Mouse (Mus musculus): ENCODE measurements around the gene Ctsa.

Ctsa gene

GRCm38 (mm10) chr2:164804533-164805331, 27.9 kb upstream of the Ctsa start, which contains the start of the genes Acot8 and Zswim3:
Gene Acot8, minus strand, starts transcription at chr2:164804882.
Gene Zswim3, plus strand, starts transcription at chr2:164805098.
- DNase-seq (ENCODE audit: low spot score), result peak; percentile 99

- no peak for DNase-seq (ENCODE audit: low spot score)
Measured at GRCm38 (mm10) chr2:164805332-164805718, 27.3 kb upstream of the Ctsa start.

GRCm38 (mm10) chr2:164806614-164807013, 26.1 kb upstream of the Ctsa start:
- no peak for DNase-seq (ENCODE audit: low spot score)

GRCm38 (mm10) chr2:164813557-164813956, 19.1 kb upstream of the Ctsa start:
- DNase-seq (ENCODE audit: low spot score), result no peak

- DNase-seq (ENCODE audit: low spot score), result no peak
Measured at GRCm38 (mm10) chr2:164815348-164815747, 17.3 kb upstream of the Ctsa start.

- no peak for DNase-seq (ENCODE audit: low spot score)
Measured at GRCm38 (mm10) chr2:164815821-164816220, 16.9 kb upstream of the Ctsa start.

GRCm38 (mm10) chr2:164817206-164817605, 15.5 kb upstream of the Ctsa start:
- no peak for DNase-seq (ENCODE audit: low spot score)

GRCm38 (mm10) chr2:164817703-164818102, 15.0 kb upstream of the Ctsa start:
- no peak for DNase-seq (ENCODE audit: low spot score)

GRCm38 (mm10) chr2:164821060-164821459, 11.6 kb upstream of the Ctsa start:
- DNase-seq (ENCODE audit: low spot score), result no peak

- DNase-seq (ENCODE audit: low spot score), result peak; percentile 100
Measured at GRCm38 (mm10) chr2:164822636-164823165, 10.0 kb upstream of the Ctsa start, which contains the start of gene Zswim1. Gene Zswim1, plus strand, starts transcription at chr2:164822686.

GRCm38 (mm10) chr2:164823181-164823585, 9.5 kb upstream of the Ctsa start:
- DNase-seq (ENCODE audit: low spot score), result peak; percentile 18

GRCm38 (mm10) chr2:164823969-164824368, 8.7 kb upstream of the Ctsa start:
- no peak for DNase-seq (ENCODE audit: low spot score)

- no peak for DNase-seq (ENCODE audit: low spot score)
Measured at GRCm38 (mm10) chr2:164825521-164825920, 7.2 kb upstream of the Ctsa start.

GRCm38 (mm10) chr2:164827146-164827850, 5.4 kb upstream of the Ctsa start:
- DNase-seq (ENCODE audit: low spot score), result no peak

- no peak for DNase-seq (ENCODE audit: low spot score)
Measured at GRCm38 (mm10) chr2:164828437-164828836, 4.2 kb upstream of the Ctsa start, which contains the start of gene Spata25. Gene Spata25, minus strand, starts transcription at chr2:164828537.

GRCm38 (mm10) chr2:164829090-164829489, 3.6 kb upstream of the Ctsa start:
- no peak for DNase-seq (ENCODE audit: low spot score)

- DNase-seq (ENCODE audit: low spot score), result no peak
Measured at GRCm38 (mm10) chr2:164831029-164831428, 1.6 kb upstream of the Ctsa start.

GRCm38 (mm10) chr2:164832032-164832747, 483 bp upstream of the Ctsa start:
- no peak for DNase-seq (ENCODE audit: low spot score)

GRCm38 (mm10) chr2:164833314-164833959, 764 bp downstream of the Ctsa start, which contains the start of gene Neurl2:
Gene Neurl2, minus strand, starts transcription at chr2:164833456.
- DNase-seq (ENCODE audit: low spot score), result peak; percentile 93

GRCm38 (mm10) chr2:164834531-164834930, 1.9 kb downstream of the Ctsa start:
- no peak for DNase-seq (ENCODE audit: low spot score)

GRCm38 (mm10) chr2:164835164-164835563, 2.5 kb downstream of the Ctsa start:
- no peak for DNase-seq (ENCODE audit: low spot score)

- DNase-seq (ENCODE audit: low spot score), result no peak
Measured at GRCm38 (mm10) chr2:164845782-164846181, 13.1 kb downstream of the Ctsa start.

All from lung, postnatal 25 days (tissue).